Mouse (Mus musculus): Measurements from ENCODE around the gene Tlk2. TPM values are rescaled to one million over a fixed set of nuclear protein-coding genes. Genes with fewer than 3 reads are reported as not detected.

Gene Tlk2
- polyA plus RNA-seq, 1 experiment from 2014 or later: 23.0 TPM

GRCm38 (mm10) chr11:105261116-105261515 is 82.5 kb downstream of the Tlk2 start:
- peaks cover 68% of the 10 kb centered on the region for H3K36me3 ChIP-seq (ENCODE audit: control insufficient read depth, insufficient read depth, low read length)

DNA sequence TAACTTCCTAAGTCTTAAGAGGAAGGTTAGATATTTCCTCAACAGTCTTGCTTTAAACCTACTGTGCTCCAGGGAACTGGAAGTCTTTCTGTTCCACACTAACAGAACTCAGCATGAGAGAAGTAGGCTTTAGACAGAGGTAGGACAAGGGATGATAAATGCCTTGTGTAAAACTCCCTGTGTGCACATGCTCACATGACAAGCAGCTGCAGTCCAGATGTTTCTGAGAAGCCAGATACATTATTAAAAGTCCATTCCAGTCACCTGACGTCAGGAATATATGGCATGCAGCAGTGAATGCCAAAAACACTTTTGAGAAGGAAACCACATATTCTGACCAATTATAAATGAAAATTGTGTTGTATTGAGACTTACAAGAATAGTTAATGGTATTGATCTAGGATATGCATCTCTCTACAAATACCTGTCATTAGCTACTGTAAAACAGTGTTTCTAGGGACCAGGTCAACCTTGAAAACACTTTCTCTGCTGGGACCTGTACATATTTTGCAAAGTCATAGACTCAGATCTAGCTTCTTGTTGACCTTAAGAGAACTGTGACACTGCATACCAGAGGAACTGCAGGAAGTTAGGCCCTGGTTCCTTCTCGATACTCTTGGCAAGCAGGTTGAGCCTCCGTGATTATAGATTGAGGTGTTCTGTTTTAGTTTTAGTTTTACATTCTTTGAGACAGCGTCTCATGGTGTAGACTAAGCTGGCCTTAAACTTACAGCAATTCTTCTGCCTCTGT is 83.2 kb downstream of the Tlk2 start:
- 63% methylated on average over 4 of the region's 4 CpGs for WGBS

More at GRCm38 (mm10) chr11:105261116-105261515, 82.5 kb downstream of the Tlk2 start:
- 86% methylated on average over 5 of the region's 5 CpGs for WGBS
- DNase-seq (ENCODE audit: low spot score): no peak
- H3K9ac ChIP-seq (ENCODE audit: low read length): no peak overlapping the region
- no peaks in the 10 kb centered on the region for H3K9me3 ChIP-seq (ENCODE audit: control insufficient read depth, low read length)
- H3K27me3 ChIP-seq (replicated peaks; ENCODE audit: control insufficient read depth, insufficient read depth, low read length): no peaks in the 10 kb centered on the region
- H3K27ac ChIP-seq (ENCODE audit: low read depth): no peak overlapping the region
- no peak for ATAC-seq (replicated peaks; ENCODE audit: low FRiP score, low TSS enrichment, low read depth)
- no peak overlapping the region for H3K4me3 ChIP-seq (ENCODE audit: low read depth, low read length)
- H3K4me2 ChIP-seq (ENCODE audit: low read length): no peak overlapping the region
- no peaks in the 10 kb centered on the region; the same call in 1 of the 2 replicates for H3K4me1 ChIP-seq (replicated peaks; ENCODE audit: control insufficient read depth, insufficient read depth, low read length)

DNA sequence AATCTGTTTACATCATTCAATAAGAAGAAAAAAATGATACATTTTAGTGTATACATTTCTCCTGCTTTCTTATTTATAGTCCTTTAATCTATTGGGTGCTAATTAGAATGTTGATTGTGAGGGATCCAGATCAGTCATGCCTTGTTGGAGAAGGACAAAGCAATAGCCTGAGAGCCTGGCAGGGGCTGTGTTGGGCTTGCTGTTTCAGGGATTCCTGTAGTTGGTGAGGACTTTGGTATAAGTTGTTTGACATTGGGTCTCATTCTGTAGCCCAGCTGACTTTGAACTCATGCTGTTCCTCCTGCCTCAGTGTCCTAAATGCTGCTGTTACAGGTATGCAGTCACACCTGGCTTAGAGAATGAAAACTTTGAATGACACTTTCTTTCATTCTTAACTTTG is 85.9 kb downstream of the Tlk2 start:
- no peaks in the 10 kb centered on the region; the same call in 1 of the 2 replicates for H3K4me1 ChIP-seq (replicated peaks; ENCODE audit: control insufficient read depth, insufficient read depth, low read length)
- H3K4me3 ChIP-seq (ENCODE audit: low read depth, low read length): no peak overlapping the region
- no peak overlapping the region for H3K4me2 ChIP-seq (ENCODE audit: low read length)
- DNase-seq (ENCODE audit: low spot score) (no peak), ATAC-seq (replicated peaks; ENCODE audit: low FRiP score, low TSS enrichment, low read depth) (no peak)
- H3K9me3 ChIP-seq (ENCODE audit: control insufficient read depth, low read length): no peaks in the 10 kb centered on the region
- H3K36me3 ChIP-seq (ENCODE audit: control insufficient read depth, insufficient read depth, low read length): peaks cover 72% of the 10 kb centered on the region
- H3K9ac ChIP-seq (ENCODE audit: low read length): no peak overlapping the region
- no peaks in the 10 kb centered on the region for H3K27me3 ChIP-seq (replicated peaks; ENCODE audit: control insufficient read depth, insufficient read depth, low read length)
- no peak overlapping the region for H3K27ac ChIP-seq (ENCODE audit: low read depth)

More for the DNA sequence above, 83.2 kb downstream of the Tlk2 start:
- DNase-seq (ENCODE audit: low spot score) (no peak), ATAC-seq (replicated peaks; ENCODE audit: low FRiP score, low TSS enrichment, low read depth) (0 out of 2 replicates have a peak, but pooled peaks have one; percentile 19)
- H3K4me3 ChIP-seq (ENCODE audit: low read depth, low read length): no peak overlapping the region
- H3K4me1 ChIP-seq (replicated peaks; ENCODE audit: control insufficient read depth, insufficient read depth, low read length): no peaks in the 10 kb centered on the region; the same call in 1 of the 2 replicates
- H3K27me3 ChIP-seq (replicated peaks; ENCODE audit: control insufficient read depth, insufficient read depth, low read length): no peaks in the 10 kb centered on the region
- no peaks in the 10 kb centered on the region for H3K9me3 ChIP-seq (ENCODE audit: control insufficient read depth, low read length)
- peaks cover 68% of the 10 kb centered on the region for H3K36me3 ChIP-seq (ENCODE audit: control insufficient read depth, insufficient read depth, low read length)
- H3K4me2 ChIP-seq (ENCODE audit: low read length): no peak overlapping the region
- no peak overlapping the region for H3K9ac ChIP-seq (ENCODE audit: low read length)
- no peak overlapping the region for H3K27ac ChIP-seq (ENCODE audit: low read depth)

DNA sequence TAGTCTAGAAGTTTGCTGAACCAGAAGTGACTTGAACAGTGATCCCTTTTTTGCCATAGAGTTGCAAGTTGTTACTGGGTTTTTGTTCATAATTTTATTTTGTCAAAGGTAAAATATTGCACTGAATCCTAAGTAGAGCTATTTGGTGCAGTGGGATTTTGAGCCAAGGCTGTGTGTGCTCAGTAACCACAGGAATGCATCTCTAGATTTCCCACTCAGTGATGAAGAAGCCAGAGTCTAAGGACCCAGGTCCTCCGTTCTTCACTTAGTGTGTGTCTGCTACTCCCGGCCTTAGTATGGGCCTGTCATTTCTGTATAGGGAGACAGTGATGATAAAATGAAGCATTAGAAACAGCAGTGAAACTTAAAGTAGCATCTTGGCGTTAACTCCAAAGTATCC is 86.4 kb downstream of the Tlk2 start:
- 93% methylated on average over 3 of the region's 3 CpGs for WGBS

GRCm38 (mm10) chr11:105270155-105270554 is 91.5 kb downstream of the Tlk2 start:
- Histone ChIP-seq H3K4me1 (replicated peaks; ENCODE audit: control insufficient read depth, insufficient read depth, low read length) (no peaks in the 10 kb centered on the region), H3K4me3 (ENCODE audit: low read depth, low read length) (no peak overlapping the region), H3K9me3 (ENCODE audit: control insufficient read depth, low read length) (no peaks in the 10 kb centered on the region), H3K27me3 (replicated peaks; ENCODE audit: control insufficient read depth, insufficient read depth, low read length) (no peaks in the 10 kb centered on the region), H3K9ac (ENCODE audit: low read length) (no peak overlapping the region), H3K36me3 (ENCODE audit: control insufficient read depth, insufficient read depth, low read length) (peaks cover 71% of the 10 kb centered on the region), H3K4me2 (ENCODE audit: low read length) (no peak overlapping the region), H3K27ac (ENCODE audit: low read depth) (no peak overlapping the region)
- ATAC-seq (replicated peaks; ENCODE audit: low FRiP score, low TSS enrichment, low read depth) (no peak; the same call in 1 of the 2 replicates), DNase-seq (ENCODE audit: low spot score) (peak; percentile 73)
- WGBS: 26% methylated on average over 2 of the region's 2 CpGs

More for the DNA sequence above, 86.4 kb downstream of the Tlk2 start:
- ATAC-seq (replicated peaks; ENCODE audit: low FRiP score, low TSS enrichment, low read depth) (no peak), DNase-seq (ENCODE audit: low spot score) (no peak)
- H3K4me3 ChIP-seq (ENCODE audit: low read depth, low read length): no peak overlapping the region
- no peaks in the 10 kb centered on the region; the same call in 1 of the 2 replicates for H3K4me1 ChIP-seq (replicated peaks; ENCODE audit: control insufficient read depth, insufficient read depth, low read length)
- H3K4me2 ChIP-seq (ENCODE audit: low read length): no peak overlapping the region
- H3K36me3 ChIP-seq (ENCODE audit: control insufficient read depth, insufficient read depth, low read length): peaks cover 73% of the 10 kb centered on the region
- H3K9me3 ChIP-seq (ENCODE audit: control insufficient read depth, low read length): no peaks in the 10 kb centered on the region
- H3K9ac ChIP-seq (ENCODE audit: low read length): no peak overlapping the region
- H3K27ac ChIP-seq (ENCODE audit: low read depth): no peak overlapping the region
- H3K27me3 ChIP-seq (replicated peaks; ENCODE audit: control insufficient read depth, insufficient read depth, low read length): no peaks in the 10 kb centered on the region

- no peaks in the 10 kb centered on the region for H3K27me3 ChIP-seq (replicated peaks; ENCODE audit: control insufficient read depth, insufficient read depth, low read length)
- H3K4me3 ChIP-seq (ENCODE audit: low read depth, low read length): no peak overlapping the region
- DNase-seq (ENCODE audit: low spot score) (no peak), ATAC-seq (replicated peaks; ENCODE audit: low FRiP score, low TSS enrichment, low read depth) (no peak)
- no peak overlapping the region for H3K27ac ChIP-seq (ENCODE audit: low read depth)
- peaks cover 78% of the 10 kb centered on the region for H3K36me3 ChIP-seq (ENCODE audit: control insufficient read depth, insufficient read depth, low read length)
- H3K9ac ChIP-seq (ENCODE audit: low read length): no peak overlapping the region
- H3K9me3 ChIP-seq (ENCODE audit: control insufficient read depth, low read length): no peaks in the 10 kb centered on the region
- no peak overlapping the region for H3K4me2 ChIP-seq (ENCODE audit: low read length)
- no peaks in the 10 kb centered on the region; the same call in 1 of the 2 replicates for H3K4me1 ChIP-seq (replicated peaks; ENCODE audit: control insufficient read depth, insufficient read depth, low read length)
- 85% methylated on average over 6 of the region's 6 CpGs for WGBS
These were observed 101.8 kb downstream of the Tlk2 start for GRCm38 (mm10) chr11:105280456-105280855.

DNA sequence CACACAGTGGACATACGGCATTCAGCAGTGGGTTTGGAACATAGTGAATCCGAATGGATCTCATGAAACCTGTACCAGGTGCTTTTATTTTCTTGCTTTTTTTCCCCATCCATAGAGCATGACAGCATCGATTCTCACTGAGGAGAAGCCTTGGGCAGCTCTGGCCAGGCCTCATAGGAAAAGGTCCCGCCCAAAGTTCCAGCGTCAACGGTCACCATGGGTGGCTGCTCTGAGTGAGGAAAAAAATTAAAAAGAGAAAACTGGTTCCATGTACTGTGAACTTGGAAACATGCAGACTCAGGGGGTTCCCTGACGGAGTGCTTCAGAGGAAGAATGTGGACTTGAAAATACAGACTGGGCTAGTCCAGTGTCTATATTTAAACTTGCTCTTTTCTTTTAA is 102.7 kb downstream of the Tlk2 start:
- 91% methylated on average over 7 of the region's 7 CpGs for WGBS
- DNase-seq (ENCODE audit: low spot score) (no peak), ATAC-seq (replicated peaks; ENCODE audit: low FRiP score, low TSS enrichment, low read depth) (no peak)
- Histone ChIP-seq H3K4me1 (replicated peaks; ENCODE audit: control insufficient read depth, insufficient read depth, low read length) (peaks cover 3% of the 10 kb centered on the region), H3K4me3 (ENCODE audit: low read depth, low read length) (no peak overlapping the region), H3K27ac (ENCODE audit: low read depth) (no peak overlapping the region), H3K36me3 (ENCODE audit: control insufficient read depth, insufficient read depth, low read length) (peaks cover 72% of the 10 kb centered on the region), H3K9ac (ENCODE audit: low read length) (no peak overlapping the region), H3K9me3 (ENCODE audit: control insufficient read depth, low read length) (no peaks in the 10 kb centered on the region), H3K4me2 (ENCODE audit: low read length) (no peak overlapping the region), H3K27me3 (replicated peaks; ENCODE audit: control insufficient read depth, insufficient read depth, low read length) (no peaks in the 10 kb centered on the region)

- no peak for DNase-seq (ENCODE audit: low spot score)
- ATAC-seq (replicated peaks; ENCODE audit: low FRiP score, low TSS enrichment, low read depth): no peak
- Histone ChIP-seq H3K27me3 (replicated peaks; ENCODE audit: control insufficient read depth, insufficient read depth, low read length) (no peaks in the 10 kb centered on the region), H3K4me2 (ENCODE audit: low read length) (no peak overlapping the region), H3K36me3 (ENCODE audit: control insufficient read depth, insufficient read depth, low read length) (peaks cover 72% of the 10 kb centered on the region), H3K9ac (ENCODE audit: low read length) (no peak overlapping the region), H3K9me3 (ENCODE audit: control insufficient read depth, low read length) (no peaks in the 10 kb centered on the region), H3K4me1 (replicated peaks; ENCODE audit: control insufficient read depth, insufficient read depth, low read length) (peaks cover 3% of the 10 kb centered on the region), H3K4me3 (ENCODE audit: low read depth, low read length) (no peak overlapping the region), H3K27ac (ENCODE audit: low read depth) (no peak overlapping the region)
- WGBS: 83% methylated on average over 12 of the region's 12 CpGs
These were observed 103.3 kb downstream of the Tlk2 start for GRCm38 (mm10) chr11:105281763-105282459.
